Mouse (Mus musculus) intestine, embryonic 14.5 days (tissue): ENCODE data around the gene Olfr1324. TPM values are rescaled to one million over a fixed set of nuclear protein-coding genes. Genes with fewer than 3 reads are reported as not detected.
"Not testable (repeated sequence)": the region's sequence is repeated elsewhere in the genome, so short reads cannot be mapped to it uniquely, and the experiment has no call there.

Experiments
- ATAC-seq: fragments of 200-750 bp; cut with Nextera tagmentation; replicated peaks from 2 replicates; pipeline ENCODE4 v1.8.0; 2017; ENCODE audit warnings: low read depth, moderate number of reproducible peaks, moderate TSS enrichment, moderate library complexity; ENCODE audit not compliant: low FRiP score, low TSS enrichment
- DNase-seq: peaks from one replicate; pipeline ENCODE4 v3.0.0-alpha.2; 2018; ENCODE audit warnings: low spot score
- H3K27ac ChIP-seq: fragments of 300-500 bp; sonication (generic); 2 replicates; pipeline ENCODE4 v1.5.1; 2014; ENCODE audit warnings: low read depth, mild to moderate bottlenecking, control low read depth
- H3K27me3 ChIP-seq: fragments of 300-500 bp; sonication (generic); replicated peaks from 2 replicates; pipeline ENCODE4 v1.6.1; 2014; ENCODE audit warnings: low read length, control low read depth; ENCODE audit not compliant: control insufficient read depth, insufficient read depth
- H3K36me3 ChIP-seq: fragments of 300-500 bp; sonication (generic); 2 replicates; pipeline ENCODE4 v1.6.1; 2014; ENCODE audit warnings: low read length, control low read depth; ENCODE audit not compliant: control insufficient read depth, insufficient read depth
- H3K4me1 ChIP-seq: fragments of 300-500 bp; sonication (generic); replicated peaks from 2 replicates; pipeline ENCODE4 v1.6.1; 2014; ENCODE audit warnings: low read length, control low read depth, mixed read lengths; ENCODE audit not compliant: control insufficient read depth, insufficient read depth
- H3K4me2 ChIP-seq: fragments of 300-500 bp; sonication (generic); 2 replicates; pipeline ENCODE4 v1.6.1; 2014; ENCODE audit warnings: low read length
- H3K4me3 ChIP-seq: fragments of 300-500 bp; sonication (generic); 2 replicates; pipeline ENCODE4 v1.5.1; 2014; ENCODE audit warnings: low read depth, low read length, control low read depth, mixed read lengths
- H3K9ac ChIP-seq: fragments of 300-500 bp; sonication (generic); 2 replicates; pipeline ENCODE4 v1.6.1; 2014; ENCODE audit warnings: mild to moderate bottlenecking, low read length
- H3K9me3 ChIP-seq: fragments of 300-500 bp; sonication (generic); 2 replicates; pipeline ENCODE4 v1.6.1; 2016; ENCODE audit warnings: low read length, control low read depth; ENCODE audit not compliant: control insufficient read depth
- WGBS: fragments of 180-500 bp; shearing (Covaris S2); extraction: QIAGEN DNeasy Blood & Tissue Kit; methylation state at CpG from one replicate; pipeline ENCODE4 v1.1.7; 2014; 5-methylcytosine and 5-hydroxymethylcytosine counted together
- polyA plus RNA-seq: library from polyadenylated mRNA; unstranded; fragments of >200 nt; fragmentation: Nextera tagmentation; extraction: Ambion mirVana; gene quantifications from 2 replicates; pipeline ENCODE4 v1.2.1, GENCODE M21; 2014

Olfr1324 gene
- polyA plus RNA-seq = not detected in 2 replicates

GRCm38 (mm10) chrX:50428398-50428797, at the start of gene Olfr1324:
Olfr1324 (minus strand) TSS chrX:50428498.
- Histone ChIP-seq H3K4me1 (no peaks in the 10 kb centered on the region), H3K9me3 (no peaks in the 10 kb centered on the region), H3K4me3 (no peak within 1 kb of the TSS), H3K36me3 (no peaks in the 10 kb centered on the region), H3K27ac (no peak within 1 kb of the TSS), H3K9ac (no peak within 1 kb of the TSS), H3K4me2 (no peak within 1 kb of the TSS), H3K27me3 (no peaks in the 10 kb centered on the region)
- DNase-seq (no peak), ATAC-seq (no peak)
- WGBS = 76% methylated on average over 1 of the region's 1 CpGs

GRCm38 (mm10) chrX:50470341-50470740, 42.0 kb upstream of the Olfr1324 start:
- not testable (repeated sequence) for H3K4me3 ChIP-seq, ATAC-seq, H3K27me3 ChIP-seq, H3K36me3 ChIP-seq, DNase-seq, H3K9ac ChIP-seq, H3K4me1 ChIP-seq, H3K9me3 ChIP-seq, H3K4me2 ChIP-seq, H3K27ac ChIP-seq
- 54% methylated on average over 6 of the region's 6 CpGs for WGBS

- 31% methylated on average over 1 of the region's 1 CpGs for WGBS
- Histone ChIP-seq H3K36me3 (no peaks in the 10 kb centered on the region), H3K4me3 (no peak overlapping the region), H3K9me3 (no peaks in the 10 kb centered on the region), H3K27me3 (no peaks in the 10 kb centered on the region), H3K9ac (no peak overlapping the region), H3K27ac (no peak overlapping the region), H3K4me2 (no peak overlapping the region), H3K4me1 (no peaks in the 10 kb centered on the region)
- DNase-seq (no peak), ATAC-seq (no peak)
Measured at GRCm38 (mm10) chrX:50456136-50456535, 27.8 kb upstream of the Olfr1324 start.

GRCm38 (mm10) chrX:50443352-50443751, 15.1 kb upstream of the Olfr1324 start:
- no peak overlapping the region for H3K4me2 ChIP-seq
- no peak overlapping the region for H3K4me3 ChIP-seq
- no peak overlapping the region for H3K9ac ChIP-seq
- H3K4me1 ChIP-seq = no peaks in the 10 kb centered on the region
- ATAC-seq (no peak), DNase-seq (no peak)
- H3K27me3 ChIP-seq = no peaks in the 10 kb centered on the region
- H3K27ac ChIP-seq = no peak overlapping the region
- 73% methylated on average over 1 of the region's 1 CpGs for WGBS
- no peaks in the 10 kb centered on the region for H3K36me3 ChIP-seq
- H3K9me3 ChIP-seq = no peaks in the 10 kb centered on the region

DNA sequence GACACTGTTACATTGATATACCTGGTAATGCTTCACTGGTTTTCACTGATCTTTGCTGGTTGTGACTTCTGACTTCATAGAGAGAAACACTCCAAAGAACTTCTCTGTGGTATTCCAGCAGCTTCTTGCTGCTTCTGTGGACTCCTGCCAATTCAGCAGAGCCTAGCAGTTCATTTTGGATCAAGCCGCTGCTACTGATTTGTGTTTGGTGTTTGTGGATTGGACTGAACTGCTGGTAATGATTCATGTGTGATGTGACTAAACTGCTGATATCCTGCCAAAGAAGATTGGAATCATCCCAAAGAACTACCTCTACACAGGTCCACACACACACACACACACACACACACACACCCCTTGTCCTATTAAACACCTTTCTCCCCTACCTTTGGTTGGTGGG, 14.4 kb upstream of the Olfr1324 start:
- no peaks in the 10 kb centered on the region for H3K27me3 ChIP-seq
- DNase-seq = no peak

DNA sequence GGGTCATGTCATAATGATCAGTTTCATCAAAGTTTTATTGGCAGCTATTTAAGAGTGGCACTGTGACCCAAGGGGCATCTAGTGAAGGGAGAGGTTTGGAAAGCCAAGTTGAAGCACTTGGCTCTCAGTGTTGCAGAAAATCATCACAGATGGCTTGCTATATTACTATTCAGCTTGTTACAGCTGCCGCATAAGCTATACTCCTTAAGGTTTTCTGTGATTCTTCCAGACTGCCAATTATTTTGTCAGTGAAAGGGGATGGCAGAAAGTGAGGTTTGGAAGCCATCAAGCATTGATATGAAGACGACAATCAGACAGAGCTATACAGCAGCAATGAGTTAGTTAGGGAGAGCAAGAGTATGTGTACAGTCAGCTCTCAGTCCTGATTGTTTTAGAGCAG, 4.2 kb upstream of the Olfr1324 start:
- Histone ChIP-seq H3K27ac (no peak overlapping the region), H3K9me3 (no peaks in the 10 kb centered on the region), H3K36me3 (no peaks in the 10 kb centered on the region), H3K9ac (no peak overlapping the region), H3K4me2 (no peak overlapping the region), H3K27me3 (no peaks in the 10 kb centered on the region), H3K4me3 (no peak overlapping the region), H3K4me1 (no peaks in the 10 kb centered on the region)
- 81% methylated on average over 2 of the region's 2 CpGs for WGBS
- DNase-seq (no peak), ATAC-seq (no peak)

More for the DNA sequence above, 14.4 kb upstream of the Olfr1324 start:
- Histone ChIP-seq H3K27ac (no peak overlapping the region), H3K4me2 (no peak overlapping the region), H3K9ac (no peak overlapping the region), H3K36me3 (no peaks in the 10 kb centered on the region), H3K9me3 (no peaks in the 10 kb centered on the region), H3K4me3 (no peak overlapping the region), H3K4me1 (no peaks in the 10 kb centered on the region)
- 84% methylated on average over 1 of the region's 1 CpGs for WGBS
- ATAC-seq = no peak

DNA sequence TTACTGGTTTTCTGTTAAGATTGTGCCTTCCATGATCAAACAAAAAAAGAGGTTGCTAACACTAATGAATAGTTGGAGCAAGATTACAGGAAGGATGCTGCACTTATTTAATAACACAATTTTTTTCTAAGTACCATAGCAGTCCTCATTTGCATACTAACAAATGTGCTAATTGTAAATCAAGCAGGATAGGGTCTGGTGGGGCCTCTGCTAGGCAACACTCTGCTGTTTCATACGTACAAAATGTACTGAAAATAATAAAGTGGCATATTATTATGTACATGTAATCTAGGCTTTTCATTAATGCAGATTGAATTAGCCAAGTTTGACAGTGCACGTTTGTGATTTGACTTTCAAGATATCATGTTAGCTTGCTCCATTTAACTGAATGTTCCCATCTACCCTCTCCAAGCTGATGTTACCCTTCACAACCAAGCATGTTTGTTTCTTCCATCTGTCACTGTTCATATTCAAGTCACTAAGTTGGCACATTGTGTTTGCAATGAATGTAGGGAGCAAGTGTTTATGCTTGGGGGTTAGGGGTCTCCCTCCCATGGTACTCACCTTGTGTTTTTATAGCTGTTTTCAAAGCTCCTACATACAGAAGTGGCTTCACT, 478 bp downstream of the Olfr1324 start:
- Histone ChIP-seq H3K9ac (no peak overlapping the region), H3K27me3 (no peaks in the 10 kb centered on the region), H3K9me3 (no peaks in the 10 kb centered on the region), H3K27ac (no peak overlapping the region), H3K4me3 (no peak overlapping the region), H3K36me3 (no peaks in the 10 kb centered on the region), H3K4me2 (no peak overlapping the region), H3K4me1 (no peaks in the 10 kb centered on the region)
- ATAC-seq (no peak), DNase-seq (no peak)
- WGBS = 57% methylated on average over 2 of the region's 2 CpGs

GRCm38 (mm10) chrX:50425899-50426436, 2.3 kb downstream of the Olfr1324 start:
- Histone ChIP-seq H3K27ac (no peak overlapping the region), H3K9me3 (no peaks in the 10 kb centered on the region), H3K4me1 (no peaks in the 10 kb centered on the region), H3K9ac (no peak overlapping the region), H3K4me2 (no peak overlapping the region), H3K4me3 (no peak overlapping the region), H3K27me3 (no peaks in the 10 kb centered on the region), H3K36me3 (no peaks in the 10 kb centered on the region)
- 76% methylated on average over 3 of the region's 3 CpGs for WGBS
- ATAC-seq (no peak), DNase-seq (no peak)

DNA sequence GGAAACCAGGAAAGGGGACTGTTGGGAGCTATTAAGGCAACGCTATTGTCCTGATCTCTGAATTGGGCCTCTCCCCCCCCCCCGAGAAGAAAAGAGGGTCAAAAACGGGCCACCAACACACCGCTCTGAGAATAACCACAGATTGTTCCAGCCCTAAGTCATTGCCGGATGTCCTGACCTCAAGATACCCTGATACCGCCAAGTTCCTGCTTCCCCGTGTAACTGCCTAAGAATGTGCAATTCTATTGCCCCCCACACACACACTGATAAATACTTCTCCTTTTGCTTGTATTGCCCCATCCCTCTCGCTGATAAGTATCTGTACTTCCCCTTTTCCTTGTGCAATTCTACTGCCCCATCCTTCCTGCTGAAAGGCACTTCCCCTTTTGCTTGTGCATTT, 17.9 kb downstream of the Olfr1324 start:
- H3K9ac ChIP-seq, H3K27me3 ChIP-seq, H3K36me3 ChIP-seq, H3K4me1 ChIP-seq, DNase-seq, H3K27ac ChIP-seq, H3K9me3 ChIP-seq, H3K4me2 ChIP-seq, ATAC-seq, H3K4me3 ChIP-seq: not testable (repeated sequence)
- WGBS = 92% methylated on average over 5 of the region's 8 CpGs
